Mouse (Mus musculus) subcutaneous adipose tissue, adult 2 months (tissue): ENCODE results near the gene Kif11. TPM values are rescaled to one million over a fixed set of nuclear protein-coding genes. Genes with fewer than 3 reads are reported as not detected.

Experiments used
- polyA plus RNA-seq: library from polyadenylated mRNA; depleted of rRNA; stranded (reverse); fragments of >200 nt; gene quantifications from 2 replicates; pipeline ENCODE4 v1.2.3, GENCODE M21; 2012; ENCODE audit warnings: low replicate concordance; rRNA removed

Kif11 gene
- polyA plus RNA-seq = 0.44 and 2.8 TPM in 2 replicates

GRCm38 (mm10) chr19:37375755-37376615 is at the start of gene Kif11:
TSS of gene Kif11 (plus strand) at chr19:37376403.

GRCm38 (mm10) chr19:37337752-37338151 is 38.5 kb upstream of the Kif11 start, which contains the start of gene Ide:
TSS of gene Ide (minus strand) at chr19:37337852.

GRCm38 (mm10) chr19:37434263-37434951 is 58.2 kb downstream of the Kif11 start, which contains the start of gene Hhex:
TSS of gene Hhex (plus strand) at chr19:37434810.

Other genes with a start within 250 kb of the Kif11 start
- gene March5, start 168.9 kb upstream of the Kif11 start, polyA plus RNA-seq = 48.0 and 62.3 TPM in 2 replicates
- 5.8 and 10.1 TPM in 2 replicates for gene Cpeb3, start 167.8 kb upstream of the Kif11 start, polyA plus RNA-seq
- gene Ide, start 38.6 kb upstream of the Kif11 start, polyA plus RNA-seq = 31.4 and 36.4 TPM in 2 replicates
- 6.2 and 6.8 TPM in 2 replicates for gene Hhex, start 58.4 kb downstream of the Kif11 start, polyA plus RNA-seq
- 8.0 and 12.3 TPM in 2 replicates for gene Exoc6, start 174.0 kb downstream of the Kif11 start, polyA plus RNA-seq